Mouse (Mus musculus) hindbrain, embryonic 12.5 days (tissue): ENCODE measurements around the gene Abi2. TPM values are rescaled to one million over a fixed set of nuclear protein-coding genes. Genes with fewer than 3 reads are reported as not detected.

Experiments used
- ATAC-seq: fragments of 200-750 bp; cut with Nextera tagmentation; 2 replicates; pipeline ENCODE4 v1.8.0; 2017; ENCODE audit warnings: moderate TSS enrichment; ENCODE audit not compliant: low FRiP score
- H3K27ac ChIP-seq: fragments of 300-500 bp; sonication (generic); 2 replicates; pipeline ENCODE4 v1.5.1; 2016; ENCODE audit warnings: mild to moderate bottlenecking
- H3K27me3 ChIP-seq: fragments of 300-500 bp; sonication (generic); 2 replicates; pipeline ENCODE4 v1.6.1; 2016; ENCODE audit warnings: mild to moderate bottlenecking
- H3K36me3 ChIP-seq: fragments of 300-500 bp; sonication (generic); 2 replicates; pipeline ENCODE4 v1.6.1; 2016; ENCODE audit warnings: mild to moderate bottlenecking
- H3K4me1 ChIP-seq: fragments of 300-500 bp; sonication (generic); 2 replicates; pipeline ENCODE4 v1.6.1; 2016
- H3K4me2 ChIP-seq: fragments of 300-500 bp; sonication (generic); replicated peaks from 2 replicates; pipeline ENCODE4 v1.6.1; 2016; ENCODE audit warnings: mild to moderate bottlenecking
- H3K4me3 ChIP-seq: fragments of 300-500 bp; sonication (generic); 2 replicates; pipeline ENCODE4 v1.5.1; 2016; ENCODE audit warnings: mild to moderate bottlenecking
- H3K9ac ChIP-seq: fragments of 300-500 bp; sonication (generic); 2 replicates; pipeline ENCODE4 v1.6.1; 2016; ENCODE audit warnings: mild to moderate bottlenecking, moderate library complexity
- H3K9me3 ChIP-seq: fragments of 300-500 bp; sonication (generic); replicated peaks from 2 replicates; pipeline ENCODE4 v1.6.1; 2016; ENCODE audit warnings: mild to moderate bottlenecking
- WGBS: fragments of 180-500 bp; shearing (Covaris S2); methylation state at CpG from one replicate; pipeline ENCODE4 v1.1.7; 2016; 5-methylcytosine and 5-hydroxymethylcytosine counted together
- polyA plus RNA-seq: library from polyadenylated mRNA; unstranded; fragments of >200 nt; fragmentation: Nextera tagmentation; extraction: Ambion mirVana; gene quantifications from 2 replicates; pipeline ENCODE4 v1.2.1, GENCODE M21; 2016

The Abi2 gene
- polyA plus RNA-seq, 1 experiment from 2014 or later, result 68.3 TPM

DNA sequence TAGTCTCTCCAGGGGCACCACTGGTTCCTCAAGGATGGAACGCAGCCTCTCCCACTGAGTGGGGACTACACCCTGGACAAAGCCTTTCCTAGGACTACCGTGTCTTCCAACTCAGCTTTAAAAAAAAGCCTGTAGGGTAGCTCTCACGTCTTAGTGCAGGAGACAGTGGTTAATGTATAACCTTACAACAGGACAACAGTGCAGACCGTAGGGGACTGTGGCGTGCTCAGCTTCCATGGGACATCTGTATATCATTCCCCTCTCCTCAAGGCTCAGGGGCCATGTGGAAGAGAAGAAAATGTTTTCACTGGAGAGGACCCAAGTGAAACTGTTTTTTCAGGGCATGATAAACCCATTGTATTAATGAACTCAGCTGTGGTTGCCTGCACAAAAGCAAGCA lies 83.0 kb downstream of the Abi2 start:
- Histone ChIP-seq H3K36me3 (peaks cover 75% of the 10 kb centered on the region), H3K9me3 (no peaks in the 10 kb centered on the region), H3K4me1 (no peaks in the 10 kb centered on the region), H3K27me3 (no peaks in the 10 kb centered on the region), H3K4me3 (no peak overlapping the region), H3K9ac (no peak overlapping the region), H3K27ac (no peak overlapping the region), H3K4me2 (no peak overlapping the region)
- no peak for ATAC-seq
- WGBS, result 57% methylated on average over 5 of the region's 5 CpGs

DNA sequence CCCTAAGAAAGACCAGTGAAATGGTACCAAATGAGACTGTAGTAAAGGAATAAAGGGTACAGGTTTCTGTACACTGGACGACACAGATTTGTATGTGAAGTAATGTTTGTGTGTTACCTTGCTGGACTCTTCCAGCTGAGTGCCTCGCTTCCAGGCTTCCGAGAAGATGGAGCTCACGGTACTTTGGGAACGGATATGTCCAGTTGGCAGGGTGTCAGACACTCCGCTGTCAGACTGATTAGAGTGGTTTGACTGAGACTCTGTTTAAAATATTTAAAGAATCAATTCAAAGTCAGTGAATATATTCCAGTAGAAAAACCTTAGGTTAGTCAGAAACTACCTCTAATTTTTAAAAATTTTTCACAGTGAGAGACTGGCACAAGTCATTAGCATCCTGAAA lies 84.0 kb downstream of the Abi2 start:
- Histone ChIP-seq H3K9me3 (no peaks in the 10 kb centered on the region), H3K9ac (no peak overlapping the region), H3K4me3 (no peak overlapping the region), H3K27me3 (no peaks in the 10 kb centered on the region), H3K4me2 (no peak overlapping the region), H3K4me1 (no peaks in the 10 kb centered on the region), H3K36me3 (peaks cover 74% of the 10 kb centered on the region), H3K27ac (no peak overlapping the region)
- no peak for ATAC-seq
- 95% methylated on average over 6 of the region's 6 CpGs for WGBS

- no peak for ATAC-seq
- 86% methylated on average over 5 of the region's 5 CpGs for WGBS
Measured at GRCm38 (mm10) chr1:60503456-60503855, 94.0 kb downstream of the Abi2 start.

DNA sequence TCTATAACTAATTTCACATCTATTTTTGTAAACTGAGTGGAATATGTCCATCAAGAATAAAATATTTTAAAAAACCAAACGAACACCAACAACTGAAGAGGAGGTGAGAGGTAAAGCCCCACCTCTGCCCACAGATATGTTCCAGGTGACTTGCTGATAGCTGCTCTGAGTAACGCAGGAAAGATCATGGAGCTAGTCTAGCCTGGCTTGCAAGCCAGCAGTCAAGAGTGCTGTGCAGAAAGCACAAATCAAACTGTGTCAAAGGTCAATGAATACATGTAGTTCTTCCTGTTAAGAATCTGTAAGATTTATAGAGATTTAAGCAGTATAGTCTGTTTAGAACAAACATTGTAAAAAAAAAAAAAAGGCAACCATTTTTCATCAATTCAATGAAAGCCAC lies 101.2 kb downstream of the Abi2 start:
- H3K9ac ChIP-seq, result no peak overlapping the region
- 81% methylated on average over 2 of the region's 2 CpGs for WGBS
- ATAC-seq, result no peak
- H3K4me1 ChIP-seq, result no peaks in the 10 kb centered on the region
- peaks cover 24% of the 10 kb centered on the region; the same call in 1 of the 2 replicates for H3K36me3 ChIP-seq
- no peak overlapping the region for H3K4me2 ChIP-seq
- H3K9me3 ChIP-seq, result no peaks in the 10 kb centered on the region
- no peak overlapping the region for H3K27ac ChIP-seq
- H3K4me3 ChIP-seq, result no peak overlapping the region
- no peaks in the 10 kb centered on the region for H3K27me3 ChIP-seq

More at GRCm38 (mm10) chr1:60503456-60503855, 94.0 kb downstream of the Abi2 start:
- H3K36me3 ChIP-seq, result peaks cover 23% of the 10 kb centered on the region
- no peaks in the 10 kb centered on the region for H3K9me3 ChIP-seq
- H3K9ac ChIP-seq, result no peak overlapping the region
- no peak overlapping the region for H3K4me2 ChIP-seq
- no peak overlapping the region for H3K4me3 ChIP-seq
- H3K27me3 ChIP-seq, result no peaks in the 10 kb centered on the region
- H3K27ac ChIP-seq, result no peak overlapping the region
- no peaks in the 10 kb centered on the region for H3K4me1 ChIP-seq

GRCm38 (mm10) chr1:60530107-60530506 lies 120.7 kb downstream of the Abi2 start:
- ATAC-seq, result no peak
- no peaks in the 10 kb centered on the region for H3K27me3 ChIP-seq
- H3K9me3 ChIP-seq, result no peaks in the 10 kb centered on the region
- WGBS, result 92% methylated on average over 6 of the region's 6 CpGs
- H3K27ac ChIP-seq, result no peak overlapping the region
- no peak overlapping the region for H3K4me3 ChIP-seq
- no peaks in the 10 kb centered on the region for H3K4me1 ChIP-seq
- peaks cover 48% of the 10 kb centered on the region for H3K36me3 ChIP-seq
- H3K9ac ChIP-seq, result no peak overlapping the region
- no peak overlapping the region for H3K4me2 ChIP-seq

- no peaks in the 10 kb centered on the region for H3K9me3 ChIP-seq
- ATAC-seq, result no peak
- peaks cover 43% of the 10 kb centered on the region for H3K36me3 ChIP-seq
- no peak overlapping the region for H3K27ac ChIP-seq
- WGBS, result 95% methylated on average over 2 of the region's 2 CpGs
- H3K27me3 ChIP-seq, result no peaks in the 10 kb centered on the region
- H3K4me2 ChIP-seq, result no peak overlapping the region
- no peaks in the 10 kb centered on the region for H3K4me1 ChIP-seq
- H3K9ac ChIP-seq, result no peak overlapping the region
- no peak overlapping the region for H3K4me3 ChIP-seq
Measured at GRCm38 (mm10) chr1:60530636-60531035, 121.2 kb downstream of the Abi2 start.

Other genes starting within 250 kb of the Abi2 start
- gene Nbeal1, start 229.0 kb upstream of the Abi2 start, polyA plus RNA-seq, result 13.8 and 15.4 TPM in 2 replicates
- gene Cyp20a1, start 66.3 kb upstream of the Abi2 start, polyA plus RNA-seq, result 21.4 and 23.3 TPM in 2 replicates
- 27.8 and 29.1 TPM in 2 replicates for gene Raph1, start 157.5 kb downstream of the Abi2 start, polyA plus RNA-seq